Mouse (Mus musculus) intestine, embryonic 15.5 days (tissue): ENCODE data around the gene Ucn2. TPM values are rescaled to one million over a fixed set of nuclear protein-coding genes. Genes with fewer than 3 reads are reported as not detected.

Experiments used
- ATAC-seq: fragments of 200-750 bp; cut with Nextera tagmentation; 2 replicates; pipeline ENCODE4 v1.8.0; 2017; ENCODE audit warnings: moderate TSS enrichment, moderate library complexity
- H3K27ac ChIP-seq: fragments of 300-500 bp; sonication (generic); 2 replicates; pipeline ENCODE4 v1.5.1; 2015; ENCODE audit warnings: mild to moderate bottlenecking, inconsistent platforms
- H3K27me3 ChIP-seq: fragments of 300-500 bp; sonication (generic); replicated peaks from 2 replicates; pipeline ENCODE4 v1.6.1; 2015; ENCODE audit warnings: inconsistent platforms
- H3K36me3 ChIP-seq: fragments of 300-500 bp; sonication (generic); 2 replicates; pipeline ENCODE4 v1.6.1; 2015; ENCODE audit warnings: inconsistent platforms
- H3K4me1 ChIP-seq: fragments of 300-500 bp; sonication (generic); replicated peaks from 2 replicates; pipeline ENCODE4 v1.6.1; 2015; ENCODE audit warnings: inconsistent platforms
- H3K4me2 ChIP-seq: fragments of 300-500 bp; sonication (generic); replicated peaks from 2 replicates; pipeline ENCODE4 v1.6.1; 2015; ENCODE audit warnings: mild to moderate bottlenecking, inconsistent platforms
- H3K4me3 ChIP-seq: fragments of 300-500 bp; sonication (generic); replicated peaks from 2 replicates; pipeline ENCODE4 v1.5.1; 2015; ENCODE audit warnings: inconsistent platforms
- H3K9ac ChIP-seq: fragments of 300-500 bp; sonication (generic); 2 replicates; pipeline ENCODE4 v1.6.1; 2015; ENCODE audit warnings: inconsistent platforms
- H3K9me3 ChIP-seq: fragments of 300-500 bp; sonication (generic); 2 replicates; pipeline ENCODE4 v1.6.1; 2016; ENCODE audit warnings: inconsistent platforms
- WGBS: fragments of 180-500 bp; shearing (Covaris S2); methylation state at CpG from one replicate; pipeline ENCODE4 v1.1.7; 2015; 5-methylcytosine and 5-hydroxymethylcytosine counted together
- microRNA counts: library from miRNA; unstranded; fragments of <30 nt; microRNA quantifications from one replicate; lab custom pipeline; 2016
- polyA plus RNA-seq: library from polyadenylated mRNA; unstranded; fragments of >200 nt; fragmentation: Nextera tagmentation; extraction: Ambion mirVana; gene quantifications from 2 replicates; pipeline ENCODE4 v1.2.1, GENCODE M21; 2015

Ucn2 gene
- polyA plus RNA-seq, 1 experiment from 2014 or later: not detected

DNA sequence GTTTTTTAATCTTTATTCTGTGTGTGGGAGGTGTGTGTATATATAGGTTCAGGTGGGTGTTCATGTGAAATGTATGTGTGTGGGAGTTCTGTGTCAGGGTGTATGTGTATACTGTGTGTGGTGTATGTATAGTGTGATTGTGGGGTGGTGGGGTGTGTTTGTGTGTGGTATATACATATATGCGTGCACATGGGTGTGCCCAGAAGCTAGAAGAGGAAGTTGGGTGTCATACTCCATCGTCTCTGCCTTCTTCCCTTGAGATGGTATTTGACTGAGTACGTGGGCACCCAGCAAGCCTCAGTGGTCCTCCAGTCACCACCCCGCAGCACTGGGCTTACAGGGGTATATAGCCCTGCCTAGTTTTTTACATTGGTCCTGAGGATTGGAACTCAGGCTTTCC lies 35.6 kb downstream of the Ucn2 start:
- no peaks in the 10 kb centered on the region for H3K36me3 ChIP-seq
- no peaks in the 10 kb centered on the region for H3K9me3 ChIP-seq
- WGBS: 80% methylated on average over 4 of the region's 4 CpGs
- H3K27ac ChIP-seq: no peak overlapping the region
- no peak overlapping the region for H3K4me2 ChIP-seq
- H3K4me3 ChIP-seq: no peak overlapping the region
- H3K9ac ChIP-seq: no peak overlapping the region
- no peaks in the 10 kb centered on the region for H3K27me3 ChIP-seq
- no peak for ATAC-seq
- no peaks in the 10 kb centered on the region for H3K4me1 ChIP-seq

DNA sequence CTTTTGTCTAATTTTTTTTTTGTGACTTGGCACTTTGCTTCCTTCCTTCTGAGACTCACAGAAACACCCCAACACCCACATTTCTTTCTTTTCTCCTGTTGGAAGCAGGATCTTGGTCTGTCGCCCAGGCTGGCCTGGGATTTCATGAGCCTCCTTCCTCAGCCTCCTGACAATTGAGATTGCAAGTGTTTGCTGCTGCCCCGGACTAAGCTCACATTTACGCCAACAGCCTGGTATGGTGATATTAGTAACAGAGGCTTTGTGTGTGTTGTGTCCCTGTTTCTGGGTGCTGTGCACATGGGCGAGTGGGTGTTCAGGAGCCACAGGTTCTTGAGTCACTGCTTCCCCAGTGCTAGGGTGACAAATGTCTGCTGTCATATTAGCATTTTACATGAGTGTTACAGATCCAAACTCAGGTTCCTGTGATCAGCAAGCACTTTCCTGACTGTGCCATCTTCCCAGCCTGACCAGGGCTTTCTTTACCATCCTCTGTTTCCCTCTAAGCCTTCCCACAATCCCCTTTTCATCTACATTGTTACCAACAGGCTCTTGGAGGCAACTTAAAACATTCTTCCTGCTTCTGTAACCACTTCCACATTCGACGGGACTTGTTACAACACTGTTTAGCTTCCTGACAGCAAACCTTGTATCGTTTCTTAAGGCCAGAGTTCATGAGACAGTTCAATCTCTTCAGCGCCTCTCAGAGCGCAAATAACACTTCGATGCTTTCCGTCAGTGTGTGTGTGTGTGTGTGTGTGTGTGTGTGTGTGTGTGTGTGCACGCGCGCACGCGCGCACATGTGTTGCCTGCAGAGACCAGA lies 37.3 kb downstream of the Ucn2 start:
- Histone ChIP-seq H3K27ac (no peak overlapping the region), H3K27me3 (no peaks in the 10 kb centered on the region), H3K4me1 (no peaks in the 10 kb centered on the region), H3K36me3 (no peaks in the 10 kb centered on the region; the same call in 1 of the 2 replicates), H3K9ac (no peak overlapping the region), H3K4me3 (no peak overlapping the region), H3K9me3 (no peaks in the 10 kb centered on the region), H3K4me2 (no peak overlapping the region)
- no peak for ATAC-seq
- WGBS: 83% methylated on average over 17 of the region's 17 CpGs

DNA sequence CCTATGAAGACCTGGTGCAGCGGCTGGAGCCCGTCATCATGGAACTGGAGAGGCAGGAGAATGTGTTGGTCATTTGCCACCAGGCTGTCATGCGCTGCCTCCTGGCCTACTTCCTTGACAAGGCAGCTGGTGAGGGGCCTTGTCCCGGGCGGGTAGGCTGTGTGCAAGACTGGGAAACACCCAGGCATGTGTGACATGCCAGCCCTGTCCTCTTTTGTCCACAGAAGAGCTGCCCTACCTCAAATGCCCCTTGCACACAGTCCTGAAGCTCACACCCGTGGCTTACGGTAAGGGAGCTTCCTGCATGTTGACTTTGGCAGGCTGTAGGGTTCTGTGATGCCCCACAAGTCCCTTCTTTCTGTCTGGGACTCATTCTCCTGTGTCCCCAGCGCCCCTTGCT lies 41.7 kb downstream of the Ucn2 start:
- no peak overlapping the region for H3K4me2 ChIP-seq
- H3K4me1 ChIP-seq: no peaks in the 10 kb centered on the region
- H3K27me3 ChIP-seq: no peaks in the 10 kb centered on the region
- no peak for ATAC-seq
- no peak overlapping the region for H3K27ac ChIP-seq
- WGBS: 79% methylated on average over 8 of the region's 8 CpGs
- H3K36me3 ChIP-seq: no peaks in the 10 kb centered on the region; the same call in 1 of the 2 replicates
- H3K9ac ChIP-seq: no peak overlapping the region
- H3K4me3 ChIP-seq: no peak overlapping the region
- no peaks in the 10 kb centered on the region for H3K9me3 ChIP-seq

DNA sequence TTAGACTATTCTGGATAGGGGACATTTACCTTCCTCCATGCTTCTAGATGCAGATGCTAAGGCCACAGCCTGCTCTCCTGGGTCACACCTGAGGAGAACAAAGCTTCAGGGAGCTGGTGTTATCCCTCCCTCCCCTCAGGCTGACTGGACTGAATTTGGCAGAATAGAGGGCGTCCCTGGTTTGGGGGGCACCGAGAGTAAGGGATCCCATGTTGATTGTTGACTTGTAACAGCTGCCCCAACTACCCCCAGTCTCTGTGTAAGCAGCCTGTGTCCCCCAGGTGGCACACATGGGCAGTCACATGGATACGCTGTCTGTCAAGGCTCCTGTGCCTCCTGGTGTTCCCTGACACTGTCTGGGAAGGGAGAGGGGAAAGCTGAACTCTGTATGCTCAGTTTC lies 42.6 kb downstream of the Ucn2 start:
- Histone ChIP-seq H3K4me1 (no peaks in the 10 kb centered on the region), H3K9ac (no peak overlapping the region), H3K27me3 (no peaks in the 10 kb centered on the region), H3K27ac (no peak overlapping the region), H3K4me3 (no peak overlapping the region), H3K9me3 (no peaks in the 10 kb centered on the region), H3K36me3 (no peaks in the 10 kb centered on the region; the same call in 1 of the 2 replicates), H3K4me2 (no peak overlapping the region)
- no peak for ATAC-seq
- WGBS: 81% methylated on average over 3 of the region's 3 CpGs

- 68% methylated on average over 5 of the region's 5 CpGs for WGBS
- H3K36me3 ChIP-seq: no peaks in the 10 kb centered on the region; the same call in 1 of the 2 replicates
- ATAC-seq: peak; percentile 77; the same call in 1 of the 2 replicates
- H3K4me1 ChIP-seq: no peaks in the 10 kb centered on the region
- no peaks in the 10 kb centered on the region for H3K27me3 ChIP-seq
- H3K9me3 ChIP-seq: no peaks in the 10 kb centered on the region
- no peak overlapping the region for H3K9ac ChIP-seq
- H3K27ac ChIP-seq: no peak overlapping the region
- H3K4me2 ChIP-seq: no peak overlapping the region
- no peak overlapping the region for H3K4me3 ChIP-seq
Measured at GRCm38 (mm10) chr9:109028919-109029318, 43.1 kb downstream of the Ucn2 start.

DNA sequence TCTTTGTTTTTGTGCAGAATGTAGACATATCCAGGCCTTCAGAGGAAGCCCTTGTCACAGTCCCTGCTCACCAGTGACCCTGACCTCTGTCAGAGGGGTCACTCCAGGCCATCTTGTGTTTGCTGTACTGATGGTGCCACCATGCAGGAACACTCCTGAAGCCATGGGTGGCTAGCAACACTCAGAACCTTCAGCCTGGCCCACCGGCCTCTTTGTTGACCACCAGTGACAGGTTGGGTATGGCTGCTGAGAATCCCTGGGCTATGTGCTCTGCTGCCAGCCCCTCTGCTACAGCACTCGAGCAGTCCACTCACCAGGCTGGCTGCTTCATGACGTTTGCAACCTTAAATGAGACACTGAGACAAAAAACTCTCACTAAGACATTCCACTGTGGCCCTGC lies 44.5 kb downstream of the Ucn2 start:
- Histone ChIP-seq H3K36me3 (no peaks in the 10 kb centered on the region; the same call in 1 of the 2 replicates), H3K9ac (no peak overlapping the region), H3K4me3 (no peak overlapping the region), H3K4me2 (no peak overlapping the region), H3K27ac (no peak overlapping the region), H3K9me3 (no peaks in the 10 kb centered on the region), H3K27me3 (no peaks in the 10 kb centered on the region), H3K4me1 (no peaks in the 10 kb centered on the region)
- WGBS: 69% methylated on average over 3 of the region's 3 CpGs
- ATAC-seq: no peak

- H3K4me3 ChIP-seq: no peak overlapping the region
- 88% methylated on average over 7 of the region's 7 CpGs for WGBS
- no peak overlapping the region for H3K9ac ChIP-seq
- no peak for ATAC-seq
- H3K4me1 ChIP-seq: no peaks in the 10 kb centered on the region
- H3K27me3 ChIP-seq: no peaks in the 10 kb centered on the region
- no peak overlapping the region for H3K4me2 ChIP-seq
- H3K36me3 ChIP-seq: no peaks in the 10 kb centered on the region; the same call in 1 of the 2 replicates
- H3K27ac ChIP-seq: no peak overlapping the region
- no peaks in the 10 kb centered on the region for H3K9me3 ChIP-seq
Measured at GRCm38 (mm10) chr9:109031001-109031400, 45.2 kb downstream of the Ucn2 start.

GRCm38 (mm10) chr9:109031686-109032085 lies 45.9 kb downstream of the Ucn2 start:
- Histone ChIP-seq H3K9me3 (no peaks in the 10 kb centered on the region), H3K27me3 (no peaks in the 10 kb centered on the region), H3K4me1 (no peaks in the 10 kb centered on the region), H3K9ac (no peak overlapping the region), H3K36me3 (no peaks in the 10 kb centered on the region; the same call in 1 of the 2 replicates), H3K27ac (no peak overlapping the region), H3K4me3 (no peak overlapping the region), H3K4me2 (no peak overlapping the region)
- WGBS: 80% methylated on average over 8 of the region's 8 CpGs
- no peak for ATAC-seq

DNA sequence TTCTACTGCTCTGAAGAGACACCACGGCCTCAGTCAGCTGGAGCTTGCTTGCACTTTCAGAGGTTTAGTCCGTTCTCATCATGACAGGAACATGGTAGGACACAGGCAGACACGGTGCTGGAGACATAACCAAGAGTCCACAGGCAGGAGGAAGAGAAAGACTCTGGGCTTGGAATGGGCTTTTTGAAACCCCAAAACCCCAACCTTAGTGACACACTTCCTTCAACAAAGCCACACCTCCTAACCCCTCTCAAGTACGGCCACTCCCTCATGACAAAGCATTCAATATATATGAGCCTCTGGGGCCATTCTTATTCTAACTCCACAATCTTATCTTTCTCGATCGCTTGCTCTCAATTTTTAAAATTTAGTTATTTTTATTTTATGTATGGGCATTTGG lies 46.6 kb downstream of the Ucn2 start:
- Histone ChIP-seq H3K4me2 (no peak overlapping the region), H3K4me1 (no peaks in the 10 kb centered on the region), H3K9ac (no peak overlapping the region), H3K27ac (no peak overlapping the region), H3K4me3 (no peak overlapping the region), H3K27me3 (no peaks in the 10 kb centered on the region), H3K36me3 (no peaks in the 10 kb centered on the region), H3K9me3 (no peaks in the 10 kb centered on the region)
- ATAC-seq: no peak
- 79% methylated on average over 6 of the region's 6 CpGs for WGBS

MicroRNA genes within 50 kb of the gene (microRNA counts, 519-probe panel; counts per million panel counts)
- microRNA mmu-miR-711 (lab: Ali Mortazavi, UCI): 97.1 counts per million, percentile 29 among the panel's probes with 10 or more counts

Other genes with a start within 250 kb of the Ucn2 start
- 62.6 and 65.0 TPM in 2 replicates for gene Ip6k2, start 202.2 kb upstream of the Ucn2 start, polyA plus RNA-seq
- gene Nckipsd, start 177.6 kb upstream of the Ucn2 start, polyA plus RNA-seq: 10.4 and 12.0 TPM in 2 replicates
- 0.64 and 1.3 TPM in 2 replicates for gene Celsr3, start 159.7 kb upstream of the Ucn2 start, polyA plus RNA-seq
- gene Slc26a6, start 132.7 kb upstream of the Ucn2 start, polyA plus RNA-seq: 36.1 and 43.3 TPM in 2 replicates
- gene Tmem89, start 71.4 kb upstream of the Ucn2 start, polyA plus RNA-seq: 0.34 TPM in 1 of 2 replicates, not detected in the other
- 568 and 640 TPM in 2 replicates for gene Uqcrc1, start 49.4 kb upstream of the Ucn2 start, polyA plus RNA-seq
- 0.85 and 2.4 TPM in 2 replicates for gene Col7a1, start 32.4 kb upstream of the Ucn2 start, polyA plus RNA-seq
- 11.5 and 17.0 TPM in 2 replicates for gene Pfkfb4, start 5.8 kb downstream of the Ucn2 start, polyA plus RNA-seq
- gene Shisa5, start 52.6 kb downstream of the Ucn2 start, polyA plus RNA-seq: 112 and 121 TPM in 2 replicates
- gene Trex1, start 73.7 kb downstream of the Ucn2 start, polyA plus RNA-seq: 12.5 and 13.4 TPM in 2 replicates
- gene Atrip, start 88.1 kb downstream of the Ucn2 start, polyA plus RNA-seq: 21.3 and 22.4 TPM in 2 replicates
- 16.1 and 17.2 TPM in 2 replicates for gene Ccdc51, start 96.5 kb downstream of the Ucn2 start, polyA plus RNA-seq
- gene Tma7, start 96.6 kb downstream of the Ucn2 start, polyA plus RNA-seq: 619 and 707 TPM in 2 replicates
- 7.1 TPM in 2 replicates for gene Plxnb1, start 109.4 kb downstream of the Ucn2 start, polyA plus RNA-seq
- gene Fbxw21, start 176.0 kb downstream of the Ucn2 start, polyA plus RNA-seq: not detected in 2 replicates
- not detected in 2 replicates for gene Fbxw13, start 210.0 kb downstream of the Ucn2 start, polyA plus RNA-seq
- gene Fbxw20, start 248.7 kb downstream of the Ucn2 start, polyA plus RNA-seq: not detected in 2 replicates